Mouse (Mus musculus): ENCODE measurements around the gene Rasal1. TPM values are rescaled to one million over a fixed set of nuclear protein-coding genes. Genes with fewer than 3 reads are reported as not detected.
A peak's percentile ranks its signal among the peaks of the same experiment; 100 is the strongest.

Rasal1 gene
- total RNA-seq (2021) = not detected
- polyA plus RNA-seq (2012; rRNA removed) = 0.06 and 0.33 TPM in 2 replicates
- long read RNA-seq, partial matches to known transcripts = 1 of 1 reads
- long read RNA-seq, other reads (novel, unspliced or antisense) = 0 of 1 reads

GRCm38 (mm10) chr5:120648569-120649373, at the start of gene Rasal1:
TSS of gene Rasal1 (plus strand) at chr5:120648812.
- intact Hi-C loops (cut with DNase I) = no loop called here
- H3K79me2 ChIP-seq (replicated peaks; ENCODE audit: control insufficient read depth, insufficient read depth, low read length) = no peaks in the 10 kb centered on the region
- peaks cover 4% of the 10 kb centered on the region for H3K27me3 ChIP-seq (ENCODE audit: control insufficient read depth, insufficient read depth, low read length)
- DNase-seq = peak; percentile 54 to 56
- H3K27ac ChIP-seq = no peak within 1 kb of the TSS
- no peak within 1 kb of the TSS for H3K9ac ChIP-seq (ENCODE audit: low read depth, low read length)
- WGBS = under 1% methylated on average over 46 of the region's 53 CpGs
- H3K4me3 ChIP-seq = peak within 1 kb of the TSS; percentile 36
- H3K4me1 ChIP-seq (ENCODE audit: control insufficient read depth, insufficient read depth, low read length) = 0 out of 2 replicates have a peak, but pooled peaks cover 1% of the 10 kb centered on the region
- H3K36me3 ChIP-seq (ENCODE audit: control insufficient read depth, insufficient read depth, low read length) = no peaks in the 10 kb centered on the region
- peak; percentile 66 for TF ChIP-seq CTCF (IDR thresholded peaks at IDR 0.05)
- no peak for TF ChIP-seq EP300 (IDR thresholded peaks at IDR 0.05; ENCODE audit: insufficient read depth, low read depth, low read length)
- no peak for TF ChIP-seq POLR2A (IDR thresholded peaks at IDR 0.05; ENCODE audit: insufficient read depth, low read depth, low read length)

- intact Hi-C loops (cut with DNase I) = loop anchor here (5.0 kb wide), 1 partner anchor 42 kb away; no protein-coding TSS in a partner anchor
- no peak overlapping the region for H3K9ac ChIP-seq (ENCODE audit: low read depth, low read length)
- no peak for TF ChIP-seq EP300 (IDR thresholded peaks at IDR 0.05; ENCODE audit: insufficient read depth, low read depth, low read length)
- no peak for TF ChIP-seq POLR2A (IDR thresholded peaks at IDR 0.05; ENCODE audit: insufficient read depth, low read depth, low read length)
- no peak for TF ChIP-seq CTCF (IDR thresholded peaks at IDR 0.05)
- H3K4me1 ChIP-seq (ENCODE audit: control insufficient read depth, insufficient read depth, low read length) = peaks cover 2% of the 10 kb centered on the region; the same call in 1 of the 2 replicates
- DNase-seq = no peak
- H3K4me3 ChIP-seq = no peak overlapping the region
- no peaks in the 10 kb centered on the region for H3K27me3 ChIP-seq (ENCODE audit: control insufficient read depth, insufficient read depth, low read length)
- no peaks in the 10 kb centered on the region for H3K79me2 ChIP-seq (replicated peaks; ENCODE audit: control insufficient read depth, insufficient read depth, low read length)
- H3K27ac ChIP-seq = no peak overlapping the region
- H3K36me3 ChIP-seq (ENCODE audit: control insufficient read depth, insufficient read depth, low read length) = no peaks in the 10 kb centered on the region
- WGBS = 73% methylated on average over 6 of the region's 6 CpGs
These were observed 49.0 kb upstream of the Rasal1 start for GRCm38 (mm10) chr5:120599625-120600024.

- Histone ChIP-seq H3K27me3 (ENCODE audit: control insufficient read depth, insufficient read depth, low read length) (no peaks in the 10 kb centered on the region), H3K79me2 (replicated peaks; ENCODE audit: control insufficient read depth, insufficient read depth, low read length) (no peaks in the 10 kb centered on the region), H3K36me3 (ENCODE audit: control insufficient read depth, insufficient read depth, low read length) (no peaks in the 10 kb centered on the region), H3K27ac (no peak overlapping the region), H3K9ac (ENCODE audit: low read depth, low read length) (no peak overlapping the region), H3K4me3 (no peak overlapping the region), H3K4me1 (ENCODE audit: control insufficient read depth, insufficient read depth, low read length) (peaks cover 4% of the 10 kb centered on the region; the same call in 1 of the 2 replicates)
- no peak for DNase-seq
- 34% methylated on average over 11 of the region's 11 CpGs for WGBS
- TF ChIP-seq EP300 (IDR thresholded peaks at IDR 0.05; ENCODE audit: insufficient read depth, low read depth, low read length) (0 out of 2 replicates have a peak, but pooled peaks have one; percentile 15), POLR2A (IDR thresholded peaks at IDR 0.05; ENCODE audit: insufficient read depth, low read depth, low read length) (no peak), CTCF (IDR thresholded peaks at IDR 0.05) (peak; percentile 66)
- intact Hi-C loops (cut with DNase I) = loop anchor here (5.0 kb wide), 1 partner anchor 44 kb away; no protein-coding TSS in a partner anchor
These were observed 47.5 kb upstream of the Rasal1 start for GRCm38 (mm10) chr5:120600946-120601668.

- Histone ChIP-seq H3K27ac (no peak overlapping the region), H3K4me1 (ENCODE audit: control insufficient read depth, insufficient read depth, low read length) (peaks cover 4% of the 10 kb centered on the region; the same call in 1 of the 2 replicates), H3K79me2 (replicated peaks; ENCODE audit: control insufficient read depth, insufficient read depth, low read length) (no peaks in the 10 kb centered on the region), H3K4me3 (no peak overlapping the region), H3K27me3 (ENCODE audit: control insufficient read depth, insufficient read depth, low read length) (no peaks in the 10 kb centered on the region), H3K36me3 (ENCODE audit: control insufficient read depth, insufficient read depth, low read length) (no peaks in the 10 kb centered on the region), H3K9ac (ENCODE audit: low read depth, low read length) (no peak overlapping the region)
- no peak for DNase-seq
- intact Hi-C loops (cut with DNase I) = loop anchor here (5.0 kb wide), 1 partner anchor 45 kb away; no protein-coding TSS in a partner anchor
- TF ChIP-seq EP300 (IDR thresholded peaks at IDR 0.05; ENCODE audit: insufficient read depth, low read depth, low read length) (no peak), CTCF (IDR thresholded peaks at IDR 0.05) (no peak), POLR2A (IDR thresholded peaks at IDR 0.05; ENCODE audit: insufficient read depth, low read depth, low read length) (no peak)
- WGBS = 97% methylated on average over 12 of the region's 12 CpGs
These were observed 46.4 kb upstream of the Rasal1 start for GRCm38 (mm10) chr5:120602210-120602609.

- 78% methylated on average over 7 of the region's 7 CpGs for WGBS
- Histone ChIP-seq H3K27ac (no peak overlapping the region), H3K4me1 (ENCODE audit: control insufficient read depth, insufficient read depth, low read length) (peaks cover 4% of the 10 kb centered on the region; the same call in 1 of the 2 replicates), H3K9ac (ENCODE audit: low read depth, low read length) (no peak overlapping the region), H3K27me3 (ENCODE audit: control insufficient read depth, insufficient read depth, low read length) (no peaks in the 10 kb centered on the region), H3K4me3 (no peak overlapping the region), H3K79me2 (replicated peaks; ENCODE audit: control insufficient read depth, insufficient read depth, low read length) (no peaks in the 10 kb centered on the region), H3K36me3 (ENCODE audit: control insufficient read depth, insufficient read depth, low read length) (no peaks in the 10 kb centered on the region)
- no peak for TF ChIP-seq EP300 (IDR thresholded peaks at IDR 0.05; ENCODE audit: insufficient read depth, low read depth, low read length)
- TF ChIP-seq POLR2A (IDR thresholded peaks at IDR 0.05; ENCODE audit: insufficient read depth, low read depth, low read length) = no peak
- TF ChIP-seq CTCF (IDR thresholded peaks at IDR 0.05) = no peak
- intact Hi-C loops (cut with DNase I) = loop anchor here (5.0 kb wide), 1 partner anchor 46 kb away; no protein-coding TSS in a partner anchor
- DNase-seq = no peak
These were observed 45.1 kb upstream of the Rasal1 start for GRCm38 (mm10) chr5:120603515-120603914.

Data from heart, adult 2 months (tissue).